Mouse (Mus musculus) heart, postnatal 14 days (tissue): ENCODE results near the gene Gm17428. TPM values are rescaled to one million over a fixed set of nuclear protein-coding genes. Genes with fewer than 3 reads are reported as not detected.
A peak's percentile ranks its signal among the peaks of the same experiment; 100 is the strongest.
"Not testable (repeated sequence)": the region's sequence is repeated elsewhere in the genome, so short reads cannot be mapped to it uniquely, and the experiment has no call there.

ENCODE experiments used
- DNase-seq, 2 experiments: peaks; one replicate each; pipeline ENCODE4 v3.0.0; 2021 to 2022
- intact Hi-C: fragments of 180-260 bp; cut with DNase I; formaldehyde crosslinking; loops from one replicate; pipeline ENCODE4 v1.15.1; 2025
- total RNA-seq, 2 experiments: library from RNA; stranded (reverse); gene quantifications; 2 replicates each; pipeline ENCODE4 v1.2.3; 2021

The Gm17428 gene
- total RNA-seq, 2 experiments from 2014 or later = not detected

DNA sequence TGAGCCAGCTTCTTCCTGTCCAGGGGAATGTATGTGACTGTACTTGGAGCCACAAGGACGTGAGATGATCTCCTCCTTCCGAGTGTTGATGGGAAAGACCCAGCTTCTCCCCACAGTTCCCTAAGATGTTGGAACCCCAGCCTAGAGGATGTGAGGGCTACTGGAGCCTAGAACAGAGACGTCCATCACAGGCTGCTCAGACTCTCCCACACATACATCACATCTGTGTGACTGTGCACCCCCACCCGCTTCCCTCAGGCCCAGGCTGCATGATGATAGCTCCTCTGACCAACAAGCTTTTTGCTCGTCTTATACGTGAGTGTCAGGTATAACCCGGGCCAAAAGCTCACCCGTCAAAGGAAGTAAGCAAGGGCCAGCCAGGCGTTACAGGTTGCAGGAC is 28.0 kb upstream of the Gm17428 start:
- intact Hi-C loops = loop anchor here (2.0 kb wide), 1 partner anchor 26 kb away; no protein-coding TSS in a partner anchor
- peak in 1 of 2 experiments; percentile 18 for DNase-seq

DNA sequence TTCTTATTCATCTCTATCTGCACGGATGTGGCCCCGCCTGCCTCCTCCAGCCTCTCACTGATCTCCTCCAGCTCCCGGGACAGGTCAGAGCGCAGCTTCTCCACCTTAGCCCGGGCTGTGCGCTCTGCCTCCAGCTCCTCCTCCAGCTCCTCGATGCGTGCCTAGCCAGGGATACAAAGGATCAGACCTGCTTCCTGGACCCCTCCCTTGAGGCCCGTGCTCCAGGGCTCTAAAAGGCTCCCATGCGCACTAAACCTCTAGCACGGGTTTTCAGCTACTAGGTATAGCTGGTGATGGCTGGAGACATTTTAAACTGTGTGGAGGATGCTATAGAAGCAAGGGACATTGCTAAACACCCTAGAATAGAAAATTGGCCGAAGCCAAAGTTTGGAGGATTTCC is 26.2 kb upstream of the Gm17428 start:
- peak in 1 of 2 experiments; percentile 35 for DNase-seq
- intact Hi-C loops = no loop called here

DNA sequence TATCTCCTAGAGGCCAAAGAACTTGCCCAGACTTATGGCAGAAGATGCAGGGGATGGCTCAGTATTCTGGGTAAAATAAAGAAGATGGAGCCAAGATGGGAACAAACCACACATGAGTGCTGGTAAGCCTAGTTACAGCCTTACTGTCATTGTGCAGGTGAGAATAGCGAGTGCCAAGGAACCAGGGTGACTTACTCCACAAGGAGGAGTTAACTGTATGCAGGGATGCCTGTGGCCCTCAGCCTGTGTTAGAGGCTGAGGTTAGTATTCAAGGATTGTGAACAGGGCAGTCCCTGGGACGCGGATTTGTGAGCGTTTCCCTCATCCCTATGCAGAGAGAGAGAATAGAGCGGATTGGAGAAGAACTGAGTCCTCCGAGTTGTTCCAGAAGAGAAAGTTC is 25.1 kb upstream of the Gm17428 start:
- intact Hi-C loops = no loop called here
- peak in 1 of 2 experiments; percentile 11 for DNase-seq

DNA sequence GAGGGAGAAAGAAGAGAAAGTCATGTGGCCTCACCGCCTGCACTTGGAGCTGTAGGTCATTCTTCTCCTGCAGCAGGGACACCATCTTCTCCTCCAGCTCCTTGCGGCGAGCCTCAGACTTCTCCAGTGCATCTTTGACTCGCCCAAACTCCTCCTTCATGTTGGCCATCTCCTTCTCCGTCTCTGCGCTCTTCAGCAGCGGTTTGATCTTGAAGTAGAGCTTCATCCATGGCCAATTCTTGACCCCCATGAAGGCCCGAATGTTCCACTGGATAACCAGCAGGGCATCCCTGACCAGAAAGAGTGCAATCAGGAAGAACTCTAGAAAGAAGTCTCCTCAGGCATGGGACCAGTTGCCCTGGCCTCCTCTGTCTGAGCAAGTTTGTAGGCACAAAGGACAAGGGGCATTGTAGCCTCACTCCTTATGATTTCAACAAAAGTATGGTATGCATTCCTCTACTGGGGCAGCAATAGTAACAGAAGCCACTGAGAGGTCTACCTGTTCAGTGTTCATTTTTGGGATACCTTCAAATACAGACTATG is 23.0 kb upstream of the Gm17428 start:
- intact Hi-C loops = no loop called here
- no peak for DNase-seq

DNA sequence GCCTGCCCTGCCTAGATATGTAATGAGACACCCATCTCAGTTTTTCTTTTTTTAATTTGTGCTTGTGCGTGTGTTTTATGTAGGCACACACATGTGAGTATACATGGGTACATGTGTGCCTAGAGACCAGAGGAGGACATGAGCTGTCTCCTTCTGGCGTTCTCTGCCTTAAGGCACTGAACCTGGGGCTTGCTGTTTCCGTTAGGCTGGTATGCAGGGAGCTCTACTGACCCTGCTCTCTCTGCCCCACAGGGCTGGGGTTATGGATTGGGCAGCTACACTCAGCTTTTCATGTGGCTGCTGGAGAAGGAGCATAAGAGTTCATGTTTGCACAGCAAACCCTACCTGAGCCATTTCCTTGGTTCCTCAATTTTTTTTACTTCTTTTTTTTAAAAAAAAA is 22.3 kb upstream of the Gm17428 start:
- intact Hi-C loops = no loop called here
- DNase-seq = no peak

DNA sequence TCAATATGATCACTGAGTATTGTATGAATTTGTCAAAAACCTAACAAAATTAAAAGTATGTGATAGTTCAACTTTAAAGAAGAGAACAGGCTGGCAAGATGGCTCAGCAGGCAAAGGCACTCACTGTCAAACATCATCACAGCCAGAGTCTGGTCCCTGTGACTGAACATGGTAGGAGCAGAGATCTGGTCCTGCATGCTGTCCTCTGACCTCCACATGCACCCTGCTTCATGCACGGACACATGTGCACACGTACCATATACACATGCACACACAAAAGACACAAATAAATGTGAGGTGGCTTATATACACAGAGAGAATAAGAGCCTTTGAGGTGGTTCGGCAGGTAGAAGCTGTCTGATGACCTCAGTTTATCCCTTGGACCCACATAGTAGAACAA is 21.3 kb upstream of the Gm17428 start:
- DNase-seq = no peak
- intact Hi-C loops = no loop called here

DNA sequence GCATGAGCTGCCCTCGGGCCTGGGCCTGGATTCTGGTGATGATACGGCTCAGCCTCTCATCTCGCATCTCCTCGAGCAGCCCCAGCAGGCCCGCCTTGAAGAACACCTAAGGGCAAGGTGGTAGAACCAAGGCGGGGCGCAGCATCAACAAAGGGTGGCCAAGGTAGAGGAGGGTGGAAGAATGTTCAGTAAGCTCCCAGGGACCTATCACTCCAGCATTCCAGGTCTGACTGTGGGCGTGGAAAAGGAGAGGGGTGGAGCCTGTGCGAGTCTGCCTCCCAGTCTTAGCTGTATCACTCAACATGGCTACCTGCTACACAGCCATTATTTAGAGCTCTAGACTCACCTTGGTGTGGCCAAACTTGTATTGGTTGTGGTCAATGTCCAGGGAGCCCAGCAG is 20.2 kb upstream of the Gm17428 start:
- DNase-seq = no peak
- intact Hi-C loops = no loop called here

DNA sequence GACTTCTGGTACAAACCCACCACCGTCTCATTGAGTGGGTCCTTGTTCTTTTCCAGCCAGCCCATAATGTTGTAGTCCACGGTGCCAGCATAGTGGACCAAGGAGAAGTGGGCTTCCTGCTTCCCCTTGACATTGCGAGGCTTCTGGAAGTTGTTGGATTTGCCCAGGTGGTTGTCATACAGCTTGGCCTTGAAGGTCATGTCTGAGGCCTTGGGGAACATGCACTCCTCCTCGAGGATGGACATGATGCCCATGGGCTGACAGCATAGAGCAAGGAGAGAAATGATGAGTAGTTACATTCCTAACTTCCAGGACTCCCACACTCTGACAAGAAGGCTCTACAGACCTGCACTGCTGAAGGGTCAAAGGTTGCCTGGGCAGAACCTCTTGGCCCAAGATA is 18.2 kb upstream of the Gm17428 start:
- no peak for DNase-seq
- intact Hi-C loops = no loop called here

DNA sequence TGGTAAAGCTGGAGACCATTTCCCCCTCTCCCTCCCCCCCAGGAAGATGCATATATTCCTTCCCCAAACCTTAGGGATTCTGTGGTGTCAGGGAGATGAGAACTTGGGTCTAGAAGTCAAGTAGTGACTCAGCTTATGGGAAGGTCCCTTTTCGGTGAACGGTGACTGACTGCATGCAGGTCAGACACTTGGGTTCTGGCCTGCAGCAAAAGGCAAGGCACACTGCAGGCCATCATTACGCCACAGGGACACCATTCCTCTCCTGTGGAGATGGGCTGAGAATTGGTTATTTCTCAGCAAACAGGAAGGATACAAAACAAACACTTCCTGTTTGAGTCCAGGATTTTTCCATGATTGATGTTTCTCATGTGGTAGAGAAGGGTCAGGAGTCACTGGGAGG is 17.5 kb upstream of the Gm17428 start:
- intact Hi-C loops = no loop called here

DNA sequence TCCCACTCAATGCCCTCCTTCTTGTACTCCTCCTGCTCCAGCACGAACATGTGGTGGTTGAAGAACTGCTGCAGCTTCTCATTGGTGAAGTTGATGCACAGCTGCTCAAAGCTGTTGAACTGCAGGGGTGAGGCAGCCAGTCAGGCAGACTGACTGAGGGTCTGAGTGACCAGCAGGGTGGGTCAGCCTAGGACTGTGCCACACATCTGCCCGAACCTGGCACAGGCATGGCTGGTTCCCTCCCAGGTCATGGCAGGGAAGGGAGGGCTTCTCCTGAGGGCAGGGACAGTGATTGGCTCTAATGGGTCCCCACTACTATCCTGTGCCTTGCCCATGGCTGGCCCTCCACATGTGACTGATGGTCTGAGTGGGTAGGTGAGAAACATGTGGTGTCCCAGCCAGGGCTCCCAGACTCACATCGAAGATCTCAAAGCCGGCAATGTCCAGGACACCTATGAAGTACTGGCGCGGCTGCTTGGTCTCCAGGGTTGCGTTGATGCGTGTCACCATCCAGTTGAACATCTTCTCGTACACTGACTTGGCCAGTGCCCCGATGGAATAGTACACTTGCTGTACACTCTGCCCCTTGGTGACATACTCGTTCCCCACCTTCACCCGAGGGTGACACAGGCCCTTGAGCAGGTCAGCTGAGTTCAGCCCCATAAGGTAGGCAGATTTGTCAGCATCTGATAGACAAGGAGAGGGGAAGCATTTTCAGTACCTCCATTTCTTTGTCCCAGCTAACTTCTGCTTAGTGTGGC is 16.7 kb upstream of the Gm17428 start:
- DNase-seq = peak in 1 of 2 experiments; percentile 40
- intact Hi-C loops = not testable (repeated sequence)

More for the DNA sequence above, 17.5 kb upstream of the Gm17428 start:
- DNase-seq = no peak

DNA sequence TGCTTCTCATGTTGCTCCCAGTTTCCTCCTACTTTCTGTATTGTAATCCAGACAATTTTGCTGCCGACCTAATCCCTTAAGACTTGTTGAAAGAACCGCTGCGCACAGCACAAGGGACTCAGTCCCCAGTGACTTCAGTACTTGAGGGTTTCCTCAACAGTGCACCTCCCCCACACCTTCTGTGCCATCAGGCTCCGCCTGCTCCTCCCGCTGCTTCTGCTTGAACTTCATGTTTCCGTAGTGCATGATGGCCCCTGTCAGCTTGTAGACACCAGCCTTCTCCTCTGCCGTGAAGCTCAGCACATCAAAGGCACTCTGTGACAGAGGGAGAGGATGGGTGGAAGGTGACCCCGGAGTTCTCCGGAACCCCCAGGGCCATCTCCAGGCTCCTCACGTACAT is 16.0 kb upstream of the Gm17428 start:
- DNase-seq = peak in 1 of 2 experiments; percentile 38
- intact Hi-C loops = no loop called here

DNA sequence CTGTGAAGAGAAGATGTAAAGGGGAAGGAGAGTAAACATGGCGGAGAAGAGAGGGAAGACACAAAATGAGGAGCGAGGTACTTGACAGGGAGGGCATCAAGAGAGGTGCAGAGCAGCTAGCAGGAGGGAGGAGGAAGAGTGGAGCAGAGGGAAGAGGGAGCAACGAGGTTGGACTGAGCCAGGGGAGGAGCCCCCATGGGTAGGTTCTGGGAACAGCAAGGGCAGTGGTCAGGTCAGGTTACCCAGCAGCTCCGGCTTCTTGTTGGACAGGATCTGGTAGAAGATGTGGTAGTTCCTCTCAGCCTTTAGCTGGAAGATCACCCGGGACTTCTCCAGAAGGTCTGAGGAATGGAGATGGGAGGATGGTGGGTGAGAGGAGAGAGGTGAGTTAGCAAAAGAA is 15.2 kb upstream of the Gm17428 start:
- intact Hi-C loops = no loop called here
- no peak for DNase-seq

DNA sequence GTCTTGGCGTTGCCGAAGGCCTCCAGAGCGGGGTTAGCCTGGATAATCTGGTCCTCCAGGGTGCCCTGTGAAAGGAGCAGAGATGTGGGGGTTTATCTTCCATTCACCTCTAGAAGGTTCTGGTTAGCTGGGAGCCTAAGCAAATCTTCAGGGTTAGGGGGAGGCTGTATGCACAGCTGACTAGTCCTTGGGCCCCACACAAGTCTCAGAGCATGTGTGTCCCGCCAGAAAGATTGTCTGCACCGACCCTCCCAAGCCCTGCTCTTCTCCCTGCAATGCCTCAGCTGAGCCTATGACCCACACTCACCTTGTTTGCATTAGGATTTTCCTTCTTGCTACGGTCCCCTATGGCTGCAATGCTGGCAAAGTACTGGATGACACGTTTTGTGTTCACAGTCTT is 14.0 kb upstream of the Gm17428 start:
- intact Hi-C loops = no loop called here
- no peak for DNase-seq

DNA sequence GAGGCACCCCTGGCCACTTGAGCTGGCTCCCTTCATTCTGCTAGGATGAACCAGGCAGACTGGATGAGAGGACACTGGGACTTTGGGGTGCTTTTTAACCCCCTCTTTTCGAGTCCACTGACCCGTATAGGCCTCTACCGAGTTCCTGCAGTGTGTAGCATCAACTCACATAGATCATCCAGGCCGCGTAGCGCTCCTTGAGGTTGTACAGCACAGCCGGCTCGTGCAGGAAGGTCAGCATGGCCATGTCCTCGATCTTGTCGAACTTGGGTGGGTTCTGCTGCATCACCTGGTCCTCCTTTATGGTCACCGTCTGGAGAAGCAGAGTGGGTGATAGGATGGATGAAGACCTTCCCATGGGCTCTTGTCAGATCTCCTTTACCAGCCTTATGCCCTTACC is 13.0 kb upstream of the Gm17428 start:
- intact Hi-C loops = no loop called here

DNA sequence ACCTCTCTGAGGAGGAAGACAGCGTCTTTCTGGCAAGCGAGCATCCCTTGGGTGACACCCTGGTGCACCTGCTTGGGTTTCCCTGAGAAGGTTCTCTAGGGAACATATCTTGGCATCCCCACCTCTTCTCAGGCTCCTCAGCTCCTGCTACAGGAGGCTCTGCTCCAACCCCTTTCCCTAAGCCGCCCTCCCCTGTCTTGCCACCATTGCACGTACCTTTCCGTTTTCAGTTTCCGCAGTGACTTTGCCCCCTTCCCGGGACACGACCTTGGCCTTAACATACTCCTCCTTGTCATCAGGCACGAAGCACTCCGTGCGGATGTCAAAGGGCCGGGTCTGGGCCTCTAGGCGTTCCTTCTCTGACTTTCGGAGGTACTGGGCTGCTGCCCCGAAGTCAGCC is 11.7 kb upstream of the Gm17428 start:
- intact Hi-C loops = no loop called here
- no peak for DNase-seq

More for the DNA sequence above, 13.0 kb upstream of the Gm17428 start:
- DNase-seq = no peak

DNA sequence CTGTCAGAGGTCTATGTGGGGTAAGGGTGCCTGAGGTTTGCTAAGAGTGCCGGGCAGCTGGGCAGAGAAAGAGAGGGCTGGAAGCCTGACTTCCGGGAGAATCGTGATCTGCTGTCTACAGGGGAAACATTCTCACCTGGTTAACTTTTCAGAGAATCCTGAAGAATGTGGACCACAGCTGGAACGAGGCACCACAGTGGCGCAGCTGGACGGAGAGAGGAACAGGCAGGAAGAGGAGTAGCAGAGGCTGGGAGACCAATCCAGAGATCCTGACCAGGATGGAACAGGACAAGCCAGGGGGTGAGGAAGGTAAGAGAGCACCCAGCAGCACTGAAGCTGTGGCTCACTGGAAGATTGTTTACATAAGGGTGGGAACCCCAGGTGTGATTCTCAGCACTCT is 11.1 kb upstream of the Gm17428 start:
- no peak for DNase-seq
- intact Hi-C loops = no loop called here

DNA sequence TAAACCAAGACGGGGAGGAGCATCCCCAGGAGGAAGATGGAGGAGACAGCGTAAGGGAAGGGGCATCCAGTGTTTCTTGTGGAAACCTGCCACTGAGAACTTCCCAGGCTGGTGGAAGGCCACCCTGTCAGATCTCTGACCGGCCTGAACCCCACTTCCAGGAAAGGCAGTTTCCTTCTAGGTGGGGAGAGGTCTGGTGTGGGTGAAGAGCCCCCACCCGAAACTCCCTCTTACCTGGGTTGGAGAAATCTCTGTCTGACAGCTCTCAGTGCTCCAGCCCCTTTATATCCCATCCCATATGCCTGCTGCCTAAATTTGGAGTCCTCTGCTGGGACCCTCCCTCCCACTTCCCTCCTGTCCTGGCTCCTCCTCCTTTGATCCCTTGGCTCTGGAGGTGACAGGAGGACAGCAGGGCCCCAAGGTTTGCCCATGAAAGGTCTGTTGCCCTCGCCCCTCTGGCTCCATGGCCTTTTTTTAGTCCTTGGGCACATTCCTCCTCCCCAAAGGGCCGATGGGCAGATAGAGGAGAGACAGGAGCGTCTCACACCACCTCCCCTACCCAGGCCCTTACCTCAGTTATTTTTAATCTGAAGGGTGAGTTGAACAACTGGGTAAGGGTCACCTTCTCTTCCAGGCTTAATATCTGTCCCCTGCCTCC is 10.3 kb upstream of the Gm17428 start, which contains the start of gene Myh6:
TSS of gene Myh6 (minus strand) at position 608 of the 658 bp plus-strand sequence.
- peak in 1 of 2 experiments; percentile 47 for DNase-seq

DNA sequence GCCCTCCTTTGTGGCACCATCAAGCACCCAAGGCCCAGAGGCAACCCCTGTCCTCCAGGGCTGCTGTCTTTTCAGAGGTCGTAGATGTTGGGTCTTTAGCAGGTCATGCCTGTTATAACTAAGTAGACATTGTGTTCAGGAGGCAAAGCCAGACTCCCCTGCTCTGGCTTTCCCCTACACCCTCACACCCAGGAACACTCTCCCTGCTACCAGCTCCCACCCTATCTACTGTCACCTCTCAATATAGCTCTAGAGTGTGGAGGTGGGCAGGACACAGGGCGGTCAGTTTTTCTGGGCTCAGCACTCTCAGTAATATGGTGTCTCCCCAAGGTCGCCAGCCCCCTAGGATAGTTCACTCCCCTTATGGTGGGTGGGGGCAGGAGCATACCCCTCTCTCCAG is 8.9 kb upstream of the Gm17428 start:
- intact Hi-C loops = no loop called here
- no peak for DNase-seq

More for the DNA sequence above, 10.3 kb upstream of the Gm17428 start, which contains the start of gene Myh6:
- intact Hi-C loops = no loop called here

DNA sequence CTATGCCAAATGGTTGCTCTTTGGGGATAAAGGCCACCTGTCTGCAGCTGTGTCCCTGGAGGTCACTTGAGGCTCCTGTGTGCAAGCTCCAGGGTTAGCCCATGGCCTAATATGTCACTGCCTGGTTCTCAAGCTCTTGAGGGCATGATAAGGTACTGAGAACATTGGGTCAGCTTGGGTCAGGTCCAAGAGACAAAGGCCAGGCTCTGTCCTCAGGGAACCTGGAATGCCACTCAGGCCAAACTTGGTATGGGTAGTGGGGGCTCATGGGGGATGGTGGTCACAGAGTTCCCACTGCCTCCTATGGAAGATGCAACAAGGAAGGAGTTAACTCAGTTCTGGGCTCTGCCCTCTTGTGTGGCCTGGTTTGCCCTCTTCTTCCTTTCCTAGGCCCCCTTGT is 8.4 kb upstream of the Gm17428 start:
- DNase-seq = peak; percentile 65 to 78
- intact Hi-C loops = no loop called here

DNA sequence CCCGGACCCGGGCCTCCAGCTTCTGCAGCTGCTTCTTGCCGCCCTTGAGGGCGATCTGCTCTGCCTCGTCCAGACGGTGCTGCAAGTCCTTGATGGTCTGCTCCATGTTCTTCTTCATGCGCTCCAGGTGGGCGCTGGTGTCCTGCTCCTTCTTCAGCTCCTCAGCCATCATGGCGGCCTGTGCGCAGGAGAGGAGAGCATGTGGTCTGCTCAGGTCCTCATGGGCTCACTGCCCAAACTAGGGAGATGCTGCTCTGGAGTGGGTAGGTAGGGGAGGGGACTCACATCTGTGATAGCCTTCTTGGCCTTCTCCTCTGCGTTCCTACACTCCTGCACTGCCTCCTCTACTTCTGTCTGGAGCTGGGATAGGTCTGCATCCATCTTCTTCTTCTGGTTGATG is 3.9 kb upstream of the Gm17428 start:
- intact Hi-C loops, DNase-seq: not testable (repeated sequence)

DNA sequence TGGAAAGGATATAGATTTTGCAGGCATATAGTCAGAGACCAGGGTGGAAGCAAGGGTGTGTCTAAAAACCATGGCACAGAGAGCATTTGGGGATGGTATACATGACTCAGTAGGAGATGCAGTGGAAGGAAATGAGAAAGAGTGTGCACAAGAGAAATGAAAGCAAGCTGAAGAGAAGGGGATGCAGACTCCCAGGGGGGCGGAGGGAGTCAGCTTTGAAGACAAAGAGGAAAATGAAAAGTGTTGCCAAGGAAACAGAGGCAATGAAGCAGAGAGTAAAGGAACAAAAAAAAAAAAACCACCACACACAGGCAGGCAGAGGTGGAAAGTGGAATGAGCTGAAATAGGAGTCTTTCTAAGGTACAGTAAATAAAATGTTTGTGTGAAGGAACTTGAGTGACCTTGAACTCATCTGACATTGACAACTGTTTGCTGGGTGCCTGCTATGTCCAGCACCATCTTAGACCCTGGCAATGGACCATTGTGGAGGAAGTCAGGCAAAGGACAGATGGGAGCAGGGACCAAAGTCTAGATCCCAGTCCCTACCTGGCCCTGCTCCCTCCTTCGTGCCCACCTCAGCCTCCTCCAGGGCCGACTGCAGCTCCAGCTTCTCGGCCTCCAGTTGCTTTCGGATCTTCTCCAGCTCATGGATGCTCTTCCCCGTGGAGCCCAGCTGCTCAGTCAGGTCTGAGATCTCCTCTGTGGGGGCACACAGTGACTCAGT is 2.5 kb upstream of the Gm17428 start:
- no peak for DNase-seq
- intact Hi-C loops = loop anchor here (2.0 kb wide), 1 partner anchor 25 kb away; no protein-coding TSS in a partner anchor
